Mouse (Mus musculus): ENCODE measurements at regions not wholly inside any gene's neighbourhood (a gene's known extent, or its start where the extent isn't known, plus 50 kb on each side); places are given as distances from the start of the nearest gene placed in this dataset.

DNA sequence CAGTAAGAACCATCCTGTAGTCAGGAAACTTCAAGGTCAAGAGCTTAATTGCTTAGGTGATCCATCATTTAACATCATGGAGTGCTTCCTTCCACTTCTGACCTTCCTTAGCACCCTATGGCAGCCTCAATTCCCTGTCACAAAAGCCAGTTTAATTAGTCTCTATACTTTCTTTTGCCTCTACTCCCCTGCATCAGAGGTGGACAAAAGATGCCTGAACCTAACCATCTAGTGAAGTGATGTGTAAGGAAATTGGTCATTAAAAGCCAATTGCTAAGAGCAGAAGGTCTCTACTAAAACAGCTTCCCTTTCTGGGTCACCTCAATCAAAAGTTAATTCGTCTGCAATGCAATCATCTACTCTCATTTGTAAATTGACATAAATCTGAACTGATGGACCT lies 234.3 kb upstream of the Fbxl7 start:
- DNase-seq (ENCODE audit: extremely low read depth, low read depth): no peak

DNA sequence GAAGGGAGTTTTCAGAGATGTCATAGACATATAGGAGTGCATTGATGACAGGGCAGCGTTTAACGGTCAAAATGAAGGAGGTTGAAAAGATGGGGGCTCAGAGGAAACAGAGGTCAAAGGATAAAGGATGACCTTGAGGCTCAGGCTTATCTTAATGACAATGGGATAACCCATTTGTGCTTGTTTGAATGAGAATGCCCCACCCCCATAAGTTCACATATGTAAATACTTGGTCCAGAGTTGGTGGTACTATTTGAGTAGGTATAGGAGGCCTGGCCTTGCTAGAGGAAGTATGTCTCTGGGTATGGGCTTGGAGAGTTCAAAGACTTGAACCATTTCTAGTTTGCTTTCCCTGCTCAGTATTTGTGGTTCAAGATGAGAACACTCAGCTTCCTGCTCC lies 237.4 kb upstream of the Fbxl7 start:
- DNase-seq (ENCODE audit: extremely low read depth, low read depth): no peak

DNA sequence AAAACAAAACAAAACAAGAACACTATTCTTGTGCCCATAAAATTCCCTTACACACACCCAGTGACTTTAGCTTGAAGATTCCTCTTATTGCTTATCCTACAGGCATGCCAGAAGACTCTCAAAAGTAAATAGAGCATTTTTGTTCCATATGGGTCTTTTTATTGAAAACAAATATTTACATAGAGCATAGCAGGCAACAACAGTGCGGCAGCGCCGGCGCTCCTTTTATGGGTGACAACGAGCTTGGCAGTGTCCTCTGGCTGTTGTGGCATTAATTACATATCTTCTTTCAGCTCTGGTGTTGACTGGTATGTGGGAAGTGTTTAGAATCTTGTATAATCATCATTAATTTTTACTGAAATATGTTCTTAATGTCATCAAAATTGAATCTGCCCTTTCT lies 242.2 kb upstream of the Fbxl7 start:
- no peak for DNase-seq (ENCODE audit: extremely low read depth, low read depth)

DNA sequence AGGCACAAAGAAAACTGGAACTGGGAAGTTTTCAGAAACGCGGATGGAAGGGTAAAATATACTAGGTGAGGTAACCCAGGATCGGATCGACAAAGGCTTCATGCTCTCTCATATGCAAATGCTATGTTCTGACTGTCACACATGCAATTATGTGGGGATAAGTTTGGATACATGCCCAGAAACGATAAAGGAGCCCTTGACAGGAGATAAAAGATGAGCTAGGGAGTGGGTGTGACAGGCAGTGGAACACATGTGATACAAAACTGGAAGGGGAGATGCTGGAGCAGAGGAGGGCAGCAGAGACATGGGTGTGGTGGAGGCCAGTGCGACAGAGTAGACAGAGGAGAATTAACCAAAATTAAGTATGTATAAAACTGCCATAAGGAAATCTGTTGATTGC lies 250.5 kb upstream of the Fbxl7 start:
- DNase-seq (ENCODE audit: extremely low read depth, low read depth): no peak

DNA sequence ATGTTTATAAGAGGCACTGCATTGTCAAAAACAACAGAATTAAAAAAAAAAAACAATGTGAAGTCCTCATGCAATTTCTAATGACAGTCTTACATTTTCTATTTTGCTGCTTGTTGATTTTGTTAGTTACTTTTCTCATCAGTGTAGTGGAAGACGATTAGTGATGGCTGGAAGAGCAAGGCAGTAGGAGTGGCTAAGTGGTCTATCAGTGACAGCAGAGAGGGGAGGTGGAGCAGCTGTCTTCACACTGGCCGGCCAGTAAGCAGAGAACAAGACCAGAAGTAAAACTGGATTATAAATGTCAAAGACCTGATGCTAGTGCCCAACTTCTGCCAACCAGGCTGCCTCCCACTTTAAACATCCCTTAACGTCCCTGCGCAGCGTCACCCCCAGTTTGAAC lies 265.6 kb upstream of the Fbxl7 start:
- no peak for DNase-seq (ENCODE audit: extremely low read depth, low read depth)

DNA sequence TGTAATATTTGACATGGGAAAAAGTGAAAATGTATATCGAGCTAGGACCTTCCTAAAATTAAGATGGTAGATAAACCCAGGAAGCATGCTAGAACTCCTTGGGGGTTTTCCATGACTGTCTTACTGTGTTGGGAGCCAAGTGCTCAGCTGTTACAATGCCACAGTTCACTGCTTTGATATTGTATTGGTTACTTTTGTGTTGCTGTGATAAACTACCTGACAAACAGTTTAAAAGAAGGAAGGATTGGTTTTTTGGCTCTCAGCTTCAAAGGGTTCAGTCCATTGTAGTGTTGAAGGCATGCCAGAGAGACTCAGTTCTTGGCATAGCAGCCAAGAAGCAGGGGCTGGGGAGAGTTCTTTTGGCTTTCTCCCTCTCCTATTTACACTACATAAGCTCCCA lies 272.1 kb upstream of the Fbxl7 start:
- DNase-seq (ENCODE audit: extremely low read depth, low read depth): no peak

DNA sequence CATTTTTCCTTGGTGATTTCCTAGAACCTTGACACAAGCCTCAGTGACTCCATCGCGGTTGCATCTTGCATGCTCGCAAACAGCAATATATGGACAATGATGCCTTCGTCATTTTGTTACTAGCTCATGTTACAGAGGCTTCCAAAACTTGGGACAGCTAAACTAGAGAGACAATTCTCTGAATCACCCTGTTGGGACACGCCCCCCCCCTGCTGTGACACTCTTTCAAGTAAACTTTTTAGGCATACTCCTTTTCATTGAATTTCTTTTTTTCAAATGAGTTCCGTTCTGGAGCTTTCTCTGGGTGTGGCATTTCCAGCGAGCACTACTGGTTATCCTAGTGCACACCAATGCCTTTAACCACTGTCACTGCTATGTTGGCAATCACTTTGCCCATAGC lies 274.5 kb upstream of the Fbxl7 start:
- no peak for DNase-seq (ENCODE audit: extremely low read depth, low read depth)

DNA sequence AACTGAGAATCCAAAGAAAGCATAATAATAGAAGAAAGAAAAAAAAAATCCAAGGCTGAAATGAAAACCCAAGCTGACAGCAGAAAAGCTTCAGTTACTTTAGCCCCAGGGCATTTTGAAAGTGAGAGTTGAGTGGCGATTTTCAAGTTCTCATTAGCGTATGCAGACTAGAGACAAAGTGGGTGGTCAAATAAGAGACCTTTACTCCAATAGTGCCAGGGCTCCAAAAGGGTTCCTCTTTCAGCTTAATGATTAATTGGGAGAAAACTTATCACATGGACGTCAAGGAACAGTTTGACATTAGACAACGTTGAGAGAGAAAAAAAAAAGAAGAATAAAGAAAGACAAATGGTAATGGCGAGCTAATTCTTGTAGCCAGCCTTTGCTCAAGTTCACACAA lies 278.1 kb upstream of the Fbxl7 start:
- no peak for DNase-seq (ENCODE audit: extremely low read depth, low read depth)

DNA sequence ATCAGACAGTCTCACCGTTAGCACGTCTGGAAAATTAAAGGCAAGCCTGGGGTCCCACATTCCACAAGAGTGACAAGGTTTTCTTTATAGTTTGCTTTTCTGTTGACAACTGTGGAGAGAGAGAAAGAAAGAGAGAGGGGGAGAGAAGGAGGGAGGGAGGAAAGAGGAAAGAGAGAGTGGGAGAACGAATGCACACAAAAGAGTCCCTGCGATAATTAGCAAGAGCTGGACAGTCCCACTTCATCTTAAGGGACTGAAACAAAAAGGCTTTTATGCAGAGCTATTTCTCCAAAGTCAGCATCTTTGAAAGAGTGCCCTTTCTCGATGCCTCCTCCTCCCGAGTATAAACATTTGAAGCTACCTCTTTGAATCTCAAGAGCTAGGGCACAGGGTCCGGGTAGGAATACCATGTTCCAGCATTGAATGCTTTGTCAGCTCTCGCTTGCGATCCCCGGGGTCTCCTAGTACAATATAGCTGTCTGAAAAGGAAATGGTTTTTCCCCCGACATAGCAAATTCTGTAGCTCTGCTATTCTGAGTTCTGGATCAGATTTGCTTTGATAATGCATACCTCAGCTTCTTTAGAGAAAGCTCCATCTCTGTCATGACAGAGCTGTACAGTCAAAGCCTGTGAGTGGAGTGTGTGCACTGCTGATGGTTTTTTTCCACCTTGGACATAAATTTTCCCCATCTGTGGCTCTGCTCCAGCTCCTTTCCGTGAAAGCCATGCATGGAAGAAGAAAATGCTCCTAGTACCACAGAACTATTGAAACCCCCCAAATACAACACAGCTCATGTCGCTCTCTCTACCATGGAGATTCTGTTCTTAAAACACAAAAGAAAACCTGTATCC lies 282.9 kb upstream of the Fbxl7 start:
- DNase-seq (ENCODE audit: extremely low read depth, low read depth): no peak

DNA sequence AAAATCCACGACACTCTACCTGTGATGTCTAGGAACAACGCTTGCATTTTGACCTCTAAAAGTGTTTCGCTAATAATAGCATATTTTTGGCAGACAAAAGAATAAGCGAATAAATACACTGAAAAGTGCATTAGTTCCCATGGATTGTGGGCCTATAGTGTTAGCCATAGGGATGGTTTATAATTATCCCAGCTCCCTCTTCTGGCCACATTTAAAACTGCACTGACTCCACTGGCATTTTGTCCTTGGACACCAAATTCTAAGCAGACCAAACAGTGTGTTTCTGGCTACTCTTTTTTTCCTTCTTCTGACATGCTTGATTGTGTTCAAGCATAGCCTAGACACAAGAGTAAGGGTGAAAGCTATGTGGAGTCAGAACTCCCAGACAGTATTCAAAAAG lies 276.8 kb upstream of the Ank start:
- DNase-seq (ENCODE audit: extremely low read depth, low read depth): no peak

DNA sequence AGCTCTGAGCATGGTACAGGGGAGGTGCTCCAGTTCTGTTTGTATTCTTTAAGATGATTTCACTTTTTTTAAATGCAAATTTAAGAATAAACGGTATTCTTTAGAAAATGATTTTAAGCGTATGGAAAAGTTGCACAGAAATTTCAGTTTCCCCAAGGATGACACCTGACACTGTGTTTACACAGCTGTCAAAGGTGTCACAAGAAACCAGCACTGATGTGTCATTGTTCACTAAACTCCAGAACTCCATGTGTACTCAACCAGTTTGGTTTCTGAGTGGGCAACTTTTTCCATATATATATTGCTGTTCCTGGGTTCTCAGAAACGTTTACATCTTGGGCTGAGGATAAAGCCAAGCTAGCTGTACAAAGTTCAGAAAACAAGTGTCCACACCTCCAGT lies 265.0 kb upstream of the Ank start:
- no peak for DNase-seq (ENCODE audit: extremely low read depth, low read depth)

DNA sequence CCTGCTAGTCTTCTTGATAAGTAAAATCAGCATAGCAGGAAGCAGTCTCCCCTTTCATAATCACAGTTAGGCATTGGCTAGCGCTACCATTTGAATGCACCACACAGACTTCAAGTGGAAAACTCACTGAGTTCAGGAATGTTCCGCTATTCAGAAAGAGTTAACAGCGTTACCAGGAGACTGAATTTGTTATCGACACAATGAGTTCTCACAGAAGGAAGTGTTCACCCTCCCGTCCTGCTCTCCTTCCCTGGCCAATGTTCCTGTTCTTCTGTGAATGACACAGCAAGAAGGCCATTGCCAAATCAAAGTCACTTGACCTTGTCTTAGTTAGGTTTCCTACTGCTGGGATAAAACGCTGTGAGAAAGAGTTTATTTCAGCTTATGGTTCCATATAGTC lies 261.6 kb upstream of the Ank start:
- no peak for DNase-seq (ENCODE audit: extremely low read depth, low read depth)

DNA sequence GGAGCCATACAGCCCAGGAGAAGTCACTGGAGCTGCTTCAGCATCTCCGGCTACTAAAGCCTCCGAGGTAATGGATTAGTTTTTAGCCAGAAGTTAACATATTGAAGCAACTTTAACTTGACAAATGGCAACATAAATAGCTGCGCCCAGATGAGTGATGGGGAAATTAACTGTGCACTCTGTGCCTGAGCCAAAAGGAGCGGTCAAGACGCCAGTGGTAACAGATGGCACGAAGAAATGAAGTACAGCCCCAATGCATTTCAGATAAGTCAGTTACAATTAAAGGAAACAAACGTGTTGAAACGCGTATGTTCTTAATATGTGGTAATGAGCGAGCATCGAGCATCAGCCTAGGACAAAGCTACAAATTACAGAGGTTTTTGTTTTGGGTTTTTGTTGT lies 259.0 kb upstream of the Ank start:
- DNase-seq (ENCODE audit: extremely low read depth, low read depth): no peak

DNA sequence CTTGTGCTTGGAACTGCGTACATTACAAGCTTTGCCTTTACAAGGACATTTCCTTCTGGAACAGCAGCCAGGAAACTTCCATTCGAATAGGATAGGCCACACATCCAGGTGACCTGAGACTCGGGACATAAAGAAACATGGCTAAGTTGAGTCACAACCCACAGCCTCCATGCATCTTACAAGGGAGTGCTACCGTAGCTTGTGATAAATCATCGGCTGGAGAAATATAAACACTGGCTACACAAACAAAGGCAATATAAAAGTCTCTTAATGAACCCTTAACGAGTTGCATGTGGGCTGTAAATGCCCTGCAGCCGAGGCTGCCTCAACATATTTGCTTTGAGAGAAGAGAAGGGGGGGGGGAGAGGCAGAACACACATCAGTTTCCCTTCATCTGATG lies 250.1 kb upstream of the Ank start:
- DNase-seq (ENCODE audit: extremely low read depth, low read depth): no peak

DNA sequence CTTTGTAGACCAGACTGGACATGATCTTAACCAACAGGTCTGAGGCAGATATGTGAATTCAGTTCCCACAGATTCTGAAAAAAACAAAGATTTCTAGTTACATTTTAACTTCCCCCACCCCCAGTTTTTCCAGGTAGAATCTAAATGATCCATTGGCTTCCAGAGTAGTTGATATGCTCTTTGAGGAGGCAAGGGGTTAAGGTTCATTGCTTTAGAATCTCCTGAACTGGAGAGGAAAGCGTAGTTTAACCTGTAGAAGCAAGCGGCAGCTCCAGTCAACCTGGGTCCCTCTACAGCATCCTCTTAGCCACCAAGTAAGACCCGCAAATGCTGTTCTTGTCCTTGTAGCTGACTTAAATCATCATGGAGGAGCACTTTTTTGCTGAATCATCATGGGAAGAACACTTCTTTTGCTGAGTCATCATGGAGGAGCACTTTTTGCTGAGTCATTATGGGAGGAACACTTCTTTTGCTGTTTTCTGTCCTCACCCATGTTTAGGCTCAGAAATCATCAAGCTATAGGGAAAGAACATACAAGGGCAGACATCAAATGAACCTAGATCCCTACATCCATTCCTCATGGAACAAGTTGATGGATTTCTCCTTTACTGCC lies 247.2 kb upstream of the Ank start:
- no peak for DNase-seq (ENCODE audit: extremely low read depth, low read depth)

DNA sequence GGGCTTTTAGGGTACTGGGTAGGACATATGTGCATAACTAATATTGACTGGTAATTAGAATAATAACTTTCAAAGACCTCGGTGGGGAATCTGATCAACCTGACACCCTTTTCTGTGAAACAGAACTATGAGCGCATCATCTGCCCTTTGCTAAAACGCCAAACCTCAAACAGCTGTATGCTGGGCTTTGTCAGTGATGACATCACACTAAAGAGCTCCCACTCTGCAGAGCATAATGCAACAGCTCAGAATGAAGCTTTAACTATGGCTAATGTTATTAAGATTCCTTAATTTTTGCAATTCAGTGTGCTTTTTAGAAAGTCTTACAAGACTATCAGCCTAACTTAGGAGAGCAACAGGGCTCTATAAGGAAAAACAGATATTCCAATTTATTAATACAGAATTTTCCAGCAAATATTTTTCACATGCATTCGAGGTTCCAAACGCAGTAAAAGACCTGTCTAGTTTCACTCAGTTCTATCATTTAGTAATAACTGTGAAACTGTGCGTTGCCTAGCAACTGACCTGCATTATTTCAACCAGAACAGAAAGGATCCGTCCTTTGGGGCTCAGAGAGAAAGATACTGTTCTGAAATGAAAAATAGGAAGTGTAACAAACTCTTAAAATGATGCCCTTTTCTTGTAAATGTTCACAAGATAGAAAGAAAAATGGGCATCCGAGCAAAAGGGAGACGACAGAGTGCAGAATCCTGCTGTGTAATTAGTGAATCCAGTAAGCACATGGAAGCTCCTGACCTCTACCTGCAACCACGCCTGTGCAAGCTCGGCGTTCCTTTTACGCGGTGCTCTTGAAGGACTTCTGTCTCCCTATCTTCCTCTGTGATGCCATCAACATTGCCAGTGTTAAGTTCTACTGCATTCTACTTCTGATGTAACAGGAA lies 242.6 kb upstream of the Ank start:
- no peak for DNase-seq (ENCODE audit: extremely low read depth, low read depth)

DNA sequence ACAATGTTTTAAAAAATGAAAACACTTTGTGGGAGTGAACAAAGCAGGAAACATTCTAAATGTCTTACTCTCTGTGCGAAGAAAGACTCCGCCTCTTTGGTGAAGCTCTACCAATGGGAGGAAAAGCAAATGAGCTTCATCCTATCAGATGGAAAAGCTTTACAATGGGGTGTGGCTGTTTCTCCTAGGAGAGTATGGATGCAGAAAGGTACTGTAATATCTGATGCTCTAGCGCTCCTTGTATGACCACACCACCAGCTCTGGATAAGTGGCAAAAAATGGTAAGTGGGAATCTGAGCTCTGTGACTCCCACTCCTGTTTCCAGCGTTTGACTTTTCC lies 242.0 kb upstream of the Ank start:
- DNase-seq (ENCODE audit: extremely low read depth, low read depth): no peak

DNA sequence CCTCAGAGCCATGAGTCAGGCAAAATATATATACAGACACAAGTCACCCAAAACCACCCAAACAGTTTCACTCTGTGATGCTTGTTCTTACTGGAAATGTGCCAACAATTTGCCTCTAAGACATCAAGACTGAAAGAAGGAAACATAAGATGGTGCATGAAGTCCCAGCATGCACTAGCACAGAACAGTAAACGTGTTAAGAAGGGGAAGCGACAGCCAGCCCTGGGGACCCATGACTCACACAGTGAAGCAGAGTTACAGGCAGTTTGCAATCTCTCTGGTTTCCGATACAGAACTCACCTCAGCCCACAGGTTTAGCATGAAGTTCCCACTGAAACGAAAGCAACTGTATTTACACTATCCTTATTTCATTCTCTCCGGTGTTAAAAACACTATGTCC lies 233.7 kb upstream of the Ank start:
- no peak for DNase-seq (ENCODE audit: extremely low read depth, low read depth)

DNA sequence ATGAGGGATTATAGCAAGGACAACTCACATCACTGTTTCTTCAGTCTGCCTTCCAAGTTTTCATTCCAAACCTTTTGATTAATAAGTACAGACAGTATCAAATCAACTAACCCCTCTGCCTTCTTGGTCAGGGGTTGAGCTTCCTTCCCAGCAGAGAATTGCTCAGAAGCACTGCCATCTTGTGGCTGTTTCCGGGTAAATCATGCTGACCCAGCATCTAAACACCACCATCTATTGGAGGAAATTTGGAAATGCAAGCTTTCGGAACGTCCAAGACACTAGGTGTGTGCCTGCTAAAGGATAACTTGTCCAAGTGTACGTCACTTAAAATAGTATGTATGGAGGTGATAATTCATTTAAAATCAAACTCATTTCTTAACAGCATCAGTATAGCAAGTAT lies 231.7 kb upstream of the Ank start:
- DNase-seq (ENCODE audit: extremely low read depth, low read depth): peak; percentile 4

DNA sequence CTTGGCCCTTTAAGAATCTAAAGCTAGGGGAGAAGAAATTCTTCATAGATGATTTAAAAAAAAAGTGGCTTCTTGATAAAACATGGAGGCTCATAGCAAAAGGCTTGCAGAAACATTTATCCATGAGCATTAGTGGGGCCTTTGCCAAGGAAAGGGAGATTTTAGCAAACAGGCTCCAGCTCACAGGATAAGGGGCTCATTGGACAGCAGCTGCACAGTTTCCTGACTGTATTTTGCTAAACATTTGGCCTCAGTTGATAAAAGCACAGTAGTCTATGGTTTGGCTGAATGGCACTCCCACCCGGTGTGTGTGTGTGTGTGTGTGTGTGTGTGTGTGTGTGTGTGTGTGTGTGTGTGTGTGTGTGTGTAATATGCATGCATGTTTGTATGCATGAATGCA lies 228.2 kb upstream of the Ank start:
- no peak for DNase-seq (ENCODE audit: extremely low read depth, low read depth)

DNA sequence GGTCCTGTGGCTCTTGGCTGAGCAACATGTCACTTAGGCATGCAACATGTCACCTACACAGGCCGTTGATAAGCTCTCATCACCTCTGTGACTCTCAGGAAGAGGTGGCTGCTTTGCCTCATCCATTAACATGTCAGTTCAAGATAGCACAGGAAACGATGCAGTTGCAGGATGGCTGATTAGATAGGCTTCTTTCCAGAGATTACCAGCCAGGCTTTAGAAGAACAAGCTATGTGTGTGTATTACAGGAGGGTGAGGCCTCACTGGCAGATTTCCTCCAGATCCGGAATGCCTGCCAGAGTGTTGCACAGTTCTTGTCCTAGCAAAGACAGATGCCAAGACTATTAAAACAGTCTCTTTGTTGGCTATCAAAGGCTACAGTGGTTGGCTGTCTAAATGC lies 220.2 kb upstream of the Ank start:
- no peak for DNase-seq (ENCODE audit: extremely low read depth, low read depth)
